ENCODE assay signal across 17 mouse cellular contexts in genomic region chr11:51565951-51566350, GRCm38 (mm10). TPM values are rescaled to one million over a fixed set of nuclear protein-coding genes. Genes with fewer than 3 reads are reported as not detected.
DNase-seq lines count a peak whose midpoint lies in the region; ATAC-seq and TF ChIP-seq lines count a peak whose summit lies in the region.
"Had no signal": no experiment of that assay in that cellular context is flagged by ENCODE, and none has a peak within 500 bp of the region (broad histone marks: within the 10 kb centered on the region; RNA-seq: fewer than 3 reads in every experiment).

No protein-coding gene starts in this region.

- intact Hi-C loops in left cerebral cortex, postnatal 36 days (cut with DNase I), result no loop called here

- no peak overlapping the region for H3K27ac ChIP-seq in hindbrain, postnatal 0 days
- H3K27ac ChIP-seq in hindbrain, embryonic 14.5 days, result no peak overlapping the region
- H3K27ac ChIP-seq in lung, embryonic 14.5 days (ENCODE audit: low read depth), result no peak overlapping the region
- no peak overlapping the region for H3K27ac ChIP-seq in small intestine, adult 2 months (ENCODE audit: insufficient read depth, low read depth, low read length)
- H3K27ac ChIP-seq in forebrain, embryonic 11.5 days (ENCODE audit: low read depth, low read length), result no peak overlapping the region
- H3K27ac ChIP-seq: forebrain, embryonic 13.5 days; heart, embryonic 10.5 days; limb, embryonic 13.5 days; neural tube, embryonic 12.5 days had no signal

- no peaks in the 10 kb centered on the region for H3K27me3 ChIP-seq in hindbrain, postnatal 0 days (ENCODE audit: insufficient read depth, low read length)
- H3K27me3 ChIP-seq in hindbrain, embryonic 14.5 days (ENCODE audit: control insufficient read depth, insufficient read depth, low read length), result no peaks in the 10 kb centered on the region
- no peaks in the 10 kb centered on the region for H3K27me3 ChIP-seq in lung, embryonic 14.5 days (ENCODE audit: insufficient read depth, low read length)
- H3K27me3 ChIP-seq in small intestine, adult 2 months (ENCODE audit: control insufficient read depth, insufficient read depth, low read length), result no peaks in the 10 kb centered on the region
- no peaks in the 10 kb centered on the region for H3K27me3 ChIP-seq in forebrain, embryonic 11.5 days (ENCODE audit: control insufficient read depth, insufficient read depth, low read length)
- H3K27me3 ChIP-seq: forebrain, embryonic 13.5 days; limb, embryonic 13.5 days; neural tube, embryonic 12.5 days had no signal

- no peak for ATAC-seq in hindbrain, postnatal 0 days
- no peak for ATAC-seq in hindbrain, embryonic 14.5 days (ENCODE audit: low FRiP score)
- no peak for ATAC-seq in lung, embryonic 14.5 days (ENCODE audit: insufficient read depth)
- ATAC-seq in forebrain, embryonic 11.5 days (replicated peaks; ENCODE audit: low FRiP score), result no peak
- ATAC-seq: forebrain, embryonic 13.5 days had no signal

- H3K4me1 ChIP-seq in hindbrain, postnatal 0 days (ENCODE audit: insufficient read depth, low read length), result no peaks in the 10 kb centered on the region
- no peaks in the 10 kb centered on the region for H3K4me1 ChIP-seq in hindbrain, embryonic 14.5 days (replicated peaks; ENCODE audit: control insufficient read depth, insufficient read depth, low read length)
- H3K4me1 ChIP-seq in lung, embryonic 14.5 days (ENCODE audit: insufficient read depth), result no peaks in the 10 kb centered on the region
- no peaks in the 10 kb centered on the region for H3K4me1 ChIP-seq in small intestine, adult 2 months (ENCODE audit: control insufficient read depth, insufficient read depth, insufficient read length, low read length)
- no peaks in the 10 kb centered on the region for H3K4me1 ChIP-seq in forebrain, embryonic 11.5 days (replicated peaks; ENCODE audit: control insufficient read depth, insufficient read depth, low read length)
- H3K4me1 ChIP-seq: forebrain, embryonic 13.5 days; heart, embryonic 10.5 days; neural tube, embryonic 12.5 days had no signal

- no peaks in the 10 kb centered on the region for H3K36me3 ChIP-seq in hindbrain, postnatal 0 days (ENCODE audit: insufficient read depth, low read length)
- H3K36me3 ChIP-seq in hindbrain, embryonic 14.5 days (replicated peaks; ENCODE audit: control insufficient read depth, insufficient read depth), result no peaks in the 10 kb centered on the region
- no peaks in the 10 kb centered on the region for H3K36me3 ChIP-seq in lung, embryonic 14.5 days (ENCODE audit: insufficient read depth)
- no peaks in the 10 kb centered on the region for H3K36me3 ChIP-seq in small intestine, adult 2 months (ENCODE audit: control insufficient read depth, insufficient read depth, low read length)
- H3K36me3 ChIP-seq in forebrain, embryonic 11.5 days (ENCODE audit: control insufficient read depth, insufficient read depth, low read length), result no peaks in the 10 kb centered on the region
- H3K36me3 ChIP-seq: heart, embryonic 10.5 days; neural tube, embryonic 12.5 days had no signal

- TF ChIP-seq POLR2A in small intestine, adult 2 months (IDR thresholded peaks at IDR 0.05; ENCODE audit: low read depth, low read length), result no peak

- TF ChIP-seq CTCF in hindbrain, postnatal 0 days (IDR thresholded peaks at IDR 0.05; ENCODE audit: low read depth), result peak; percentile 48; the same call in 1 of the 2 replicates
- TF ChIP-seq CTCF in lung, embryonic 14.5 days (IDR thresholded peaks at IDR 0.05; ENCODE audit: low read depth), result peak; percentile 44; the same call in 1 of the 2 replicates
- 0 out of 2 replicates have a peak, but pooled peaks have one; percentile 21 for TF ChIP-seq CTCF in small intestine, adult 2 months (IDR thresholded peaks at IDR 0.05; ENCODE audit: extremely low read depth, insufficient read length, insufficient replicate concordance, low read depth, low read length)

- no peak overlapping the region for H3K9ac ChIP-seq in hindbrain, postnatal 0 days (replicated peaks; ENCODE audit: low read length)
- no peak overlapping the region for H3K9ac ChIP-seq in hindbrain, embryonic 14.5 days
- no peak overlapping the region for H3K9ac ChIP-seq in lung, embryonic 14.5 days
- no peak overlapping the region for H3K9ac ChIP-seq in forebrain, embryonic 11.5 days (ENCODE audit: low read length)
- H3K9ac ChIP-seq: forebrain, embryonic 13.5 days; limb, embryonic 13.5 days; neural tube, embryonic 12.5 days had no signal

- no peak for DNase-seq in hindbrain, postnatal 0 days (ENCODE audit: low spot score)
- no peak for DNase-seq in hindbrain, embryonic 14.5 days (ENCODE audit: low spot score)
- no peak for DNase-seq in lung, embryonic 14.5 days
- DNase-seq in lung, postnatal 36 days, result no peak
- peak; percentile 57 for DNase-seq in ES-CJ7 (ENCODE audit: low read depth, low spot score)
- no peak for DNase-seq in forebrain, embryonic 11.5 days (ENCODE audit: low spot score)
- no peak for DNase-seq in left cerebral cortex, postnatal 36 days (ENCODE audit: low spot score in 2 of 2)
- DNase-seq: adrenal gland, postnatal 10 days; heart, postnatal 4 days; kidney, postnatal 4 days; lung, postnatal 4 days; midbrain, embryonic 14.5 days had no signal

- H3K4me2 ChIP-seq in hindbrain, postnatal 0 days (ENCODE audit: low read depth, low read length), result no peak overlapping the region
- H3K4me2 ChIP-seq in hindbrain, embryonic 14.5 days (replicated peaks), result no peak overlapping the region
- no peak overlapping the region for H3K4me2 ChIP-seq in lung, embryonic 14.5 days
- H3K4me2 ChIP-seq in forebrain, embryonic 11.5 days (ENCODE audit: low read depth, low read length, severe bottlenecking), result no peak overlapping the region
- H3K4me2 ChIP-seq: forebrain, embryonic 13.5 days; limb, embryonic 13.5 days; neural tube, embryonic 12.5 days had no signal

- H3K4me3 ChIP-seq in hindbrain, postnatal 0 days (ENCODE audit: low read length), result no peak overlapping the region
- no peak overlapping the region for H3K4me3 ChIP-seq in hindbrain, embryonic 14.5 days (replicated peaks; ENCODE audit: low read length)
- no peak overlapping the region for H3K4me3 ChIP-seq in lung, embryonic 14.5 days (ENCODE audit: low read depth, low read length)
- H3K4me3 ChIP-seq in small intestine, adult 2 months (ENCODE audit: low read depth, low read length), result no peak overlapping the region
- no peak overlapping the region for H3K4me3 ChIP-seq in forebrain, embryonic 11.5 days (ENCODE audit: low read depth, low read length)
- H3K4me3 ChIP-seq: forebrain, embryonic 13.5 days; heart, embryonic 10.5 days; limb, embryonic 13.5 days; neural tube, embryonic 12.5 days had no signal

- no peaks in the 10 kb centered on the region for H3K9me3 ChIP-seq in hindbrain, postnatal 0 days (ENCODE audit: low read length)
- H3K9me3 ChIP-seq in hindbrain, embryonic 14.5 days (ENCODE audit: control insufficient read depth, low read length), result no peaks in the 10 kb centered on the region
- H3K9me3 ChIP-seq in lung, embryonic 14.5 days (ENCODE audit: low read depth, low read length), result no peaks in the 10 kb centered on the region
- no peaks in the 10 kb centered on the region for H3K9me3 ChIP-seq in forebrain, embryonic 11.5 days (ENCODE audit: control insufficient read depth, low read length)
- H3K9me3 ChIP-seq: forebrain, embryonic 13.5 days; heart, embryonic 10.5 days; limb, embryonic 13.5 days had no signal

- WGBS in hindbrain, postnatal 0 days, result 90% methylated on average over 6 of the region's 6 CpGs
- WGBS in hindbrain, embryonic 14.5 days, result 88% methylated on average over 6 of the region's 6 CpGs
- WGBS in lung, embryonic 14.5 days, result 82% methylated on average over 6 of the region's 6 CpGs
- WGBS in small intestine, adult 2 months, result 92% methylated on average over 6 of the region's 6 CpGs
- WGBS in forebrain, embryonic 11.5 days, result 85% methylated on average over 6 of the region's 6 CpGs

RNA-seq across cellular contexts. Expression of gene Phykpl, which starts 18.6 kb away (rescaled TPM):
- 3.8 and 5.3 TPM in 2 replicates for total RNA-seq in hindbrain, postnatal 0 days (2014; rRNA removed)
- 7.9 and 8.6 TPM in 2 replicates for polyA plus RNA-seq in hindbrain, postnatal 0 days (2015; fragmentation: Nextera tagmentation; extraction: Ambion mirVana)
- polyA plus RNA-seq in hindbrain, embryonic 14.5 days (2014; fragmentation: Nextera tagmentation; extraction: Ambion mirVana), result 7.5 and 9.8 TPM in 2 replicates
- 19.6 and 23.3 TPM in 2 replicates for polyA plus RNA-seq in lung, embryonic 14.5 days (2014; fragmentation: Nextera tagmentation; extraction: Ambion mirVana)
- polyA plus RNA-seq in small intestine, adult 2 months (2012; rRNA removed), result 14.9 and 18.7 TPM in 2 replicates
- 14.9 and 16.7 TPM in 2 replicates for polyA plus RNA-seq in forebrain, embryonic 11.5 days (2014; fragmentation: Nextera tagmentation; extraction: Ambion mirVana)
- 1 to 10 TPM; 6.7 to 9.4 TPM for total RNA-seq in left cerebral cortex, postnatal 36 days (2021)

RNA-seq across cellular contexts. Expression of gene Hnrnpab, which starts 40.7 kb away (rescaled TPM):
- 212 and 258 TPM in 2 replicates for total RNA-seq in hindbrain, postnatal 0 days (2014; rRNA removed)
- 229 and 231 TPM in 2 replicates for polyA plus RNA-seq in hindbrain, postnatal 0 days (2015; fragmentation: Nextera tagmentation; extraction: Ambion mirVana)
- polyA plus RNA-seq in hindbrain, embryonic 14.5 days (2014; fragmentation: Nextera tagmentation; extraction: Ambion mirVana), result 399 and 421 TPM in 2 replicates
- polyA plus RNA-seq in lung, embryonic 14.5 days (2014; fragmentation: Nextera tagmentation; extraction: Ambion mirVana), result 676 and 703 TPM in 2 replicates
- polyA plus RNA-seq in small intestine, adult 2 months (2012; rRNA removed), result 276 and 428 TPM in 2 replicates
- 830 and 925 TPM in 2 replicates for polyA plus RNA-seq in forebrain, embryonic 11.5 days (2014; fragmentation: Nextera tagmentation; extraction: Ambion mirVana)
- total RNA-seq in left cerebral cortex, postnatal 36 days (2021), result 100 to 1,000 TPM; 121 to 126 TPM

RNA-seq across cellular contexts. Expression of gene Nhp2, which starts 53.6 kb away (rescaled TPM):
- 43.9 and 60.8 TPM in 2 replicates for total RNA-seq in hindbrain, postnatal 0 days (2014; rRNA removed)
- 105 and 109 TPM in 2 replicates for polyA plus RNA-seq in hindbrain, postnatal 0 days (2015; fragmentation: Nextera tagmentation; extraction: Ambion mirVana)
- 103 and 118 TPM in 2 replicates for polyA plus RNA-seq in hindbrain, embryonic 14.5 days (2014; fragmentation: Nextera tagmentation; extraction: Ambion mirVana)
- polyA plus RNA-seq in lung, embryonic 14.5 days (2014; fragmentation: Nextera tagmentation; extraction: Ambion mirVana), result 178 and 187 TPM in 2 replicates
- polyA plus RNA-seq in small intestine, adult 2 months (2012; rRNA removed), result 33.8 and 45.0 TPM in 2 replicates
- 154 and 165 TPM in 2 replicates for polyA plus RNA-seq in forebrain, embryonic 11.5 days (2014; fragmentation: Nextera tagmentation; extraction: Ambion mirVana)
- total RNA-seq in left cerebral cortex, postnatal 36 days (2021), result 10 to 100 TPM; 44.7 to 52.4 TPM
